Mouse (Mus musculus): ENCODE data around the gene Birc2. TPM values are rescaled to one million over a fixed set of nuclear protein-coding genes. Genes with fewer than 3 reads are reported as not detected.
A peak's percentile ranks its signal among the peaks of the same experiment; 100 is the strongest.
"Not testable (repeated sequence)": the region's sequence is repeated elsewhere in the genome, so short reads cannot be mapped to it uniquely, and the experiment has no call there.

Birc2 gene
- polyA plus RNA-seq, 1 experiment, result 33.6 TPM

GRCm38 (mm10) chr9:7871316-7872043, 34.6 kb upstream of the Birc2 start:
- Histone ChIP-seq H3K27ac (ENCODE audit: control insufficient read depth, insufficient read depth, low read depth, low read length) (no peak overlapping the region), H3K27me3 (ENCODE audit: control insufficient read depth, insufficient read depth, low read length) (no peaks in the 10 kb centered on the region), H3K4me1 (ENCODE audit: control insufficient read depth, insufficient read depth, low read length) (peaks cover 8% of the 10 kb centered on the region), H3K4me3 (ENCODE audit: control insufficient read depth, low read depth, low read length) (no peak overlapping the region), H3K36me3 (ENCODE audit: control insufficient read depth, insufficient read depth, low read length) (no peaks in the 10 kb centered on the region)
- TF ChIP-seq POLR2A (IDR thresholded peaks at IDR 0.05; ENCODE audit: control insufficient read depth, low read depth, low read length) (no peak), CTCF (IDR thresholded peaks at IDR 0.05; ENCODE audit: control insufficient read depth, insufficient read depth, insufficient replicate concordance, low read depth, low read length) (no peak)

- H3K36me3 ChIP-seq (ENCODE audit: control insufficient read depth, insufficient read depth, low read length), result no peaks in the 10 kb centered on the region
- H3K27me3 ChIP-seq (ENCODE audit: control insufficient read depth, insufficient read depth, low read length), result no peaks in the 10 kb centered on the region
- no peak overlapping the region for H3K4me3 ChIP-seq (ENCODE audit: control insufficient read depth, low read depth, low read length)
- TF ChIP-seq CTCF (IDR thresholded peaks at IDR 0.05; ENCODE audit: control insufficient read depth, insufficient read depth, insufficient replicate concordance, low read depth, low read length) (no peak), POLR2A (IDR thresholded peaks at IDR 0.05; ENCODE audit: control insufficient read depth, low read depth, low read length) (no peak)
- no peak overlapping the region for H3K27ac ChIP-seq (ENCODE audit: control insufficient read depth, insufficient read depth, low read depth, low read length)
- peaks cover 8% of the 10 kb centered on the region for H3K4me1 ChIP-seq (ENCODE audit: control insufficient read depth, insufficient read depth, low read length)
Measured at GRCm38 (mm10) chr9:7870556-7871315, 33.9 kb upstream of the Birc2 start.

- H3K27me3 ChIP-seq (ENCODE audit: control insufficient read depth, insufficient read depth, low read length), result no peaks in the 10 kb centered on the region
Measured at GRCm38 (mm10) chr9:7868838-7869491, 32.1 kb upstream of the Birc2 start.

GRCm38 (mm10) chr9:7867981-7868380, 31.1 kb upstream of the Birc2 start:
- TF ChIP-seq CTCF (IDR thresholded peaks at IDR 0.05; ENCODE audit: control insufficient read depth, insufficient read depth, insufficient replicate concordance, low read depth, low read length) (no peak), POLR2A (IDR thresholded peaks at IDR 0.05; ENCODE audit: control insufficient read depth, low read depth, low read length) (no peak)
- no peaks in the 10 kb centered on the region for H3K36me3 ChIP-seq (ENCODE audit: control insufficient read depth, insufficient read depth, low read length)
- no peaks in the 10 kb centered on the region for H3K27me3 ChIP-seq (ENCODE audit: control insufficient read depth, insufficient read depth, low read length)
- no peak overlapping the region for H3K4me3 ChIP-seq (ENCODE audit: control insufficient read depth, low read depth, low read length)
- H3K4me1 ChIP-seq (ENCODE audit: control insufficient read depth, insufficient read depth, low read length), result peaks cover 8% of the 10 kb centered on the region
- peak overlapping the region; percentile 7; the same call in 1 of the 2 replicates for H3K27ac ChIP-seq (ENCODE audit: control insufficient read depth, insufficient read depth, low read depth, low read length)

More at GRCm38 (mm10) chr9:7868838-7869491, 32.1 kb upstream of the Birc2 start:
- H3K27ac ChIP-seq (ENCODE audit: control insufficient read depth, insufficient read depth, low read depth, low read length), result peak overlapping the region; percentile 12; the same call in 1 of the 2 replicates
- no peak for TF ChIP-seq POLR2A (IDR thresholded peaks at IDR 0.05; ENCODE audit: control insufficient read depth, low read depth, low read length)
- TF ChIP-seq CTCF (IDR thresholded peaks at IDR 0.05; ENCODE audit: control insufficient read depth, insufficient read depth, insufficient replicate concordance, low read depth, low read length), result no peak
- H3K4me1 ChIP-seq (ENCODE audit: control insufficient read depth, insufficient read depth, low read length), result peaks cover 8% of the 10 kb centered on the region
- no peaks in the 10 kb centered on the region for H3K36me3 ChIP-seq (ENCODE audit: control insufficient read depth, insufficient read depth, low read length)
- H3K4me3 ChIP-seq (ENCODE audit: control insufficient read depth, low read depth, low read length), result no peak overlapping the region

GRCm38 (mm10) chr9:7866981-7867380, 30.1 kb upstream of the Birc2 start:
- not testable (repeated sequence) for H3K27me3 ChIP-seq (ENCODE audit: control insufficient read depth, insufficient read depth, low read length); H3K27ac ChIP-seq (ENCODE audit: control insufficient read depth, insufficient read depth, low read depth, low read length); H3K4me3 ChIP-seq (ENCODE audit: control insufficient read depth, low read depth, low read length); H3K4me1 ChIP-seq (ENCODE audit: control insufficient read depth, insufficient read depth, low read length); H3K36me3 ChIP-seq (ENCODE audit: control insufficient read depth, insufficient read depth, low read length)

- Histone ChIP-seq H3K4me3 (ENCODE audit: control insufficient read depth, low read depth, low read length) (no peak overlapping the region), H3K36me3 (ENCODE audit: control insufficient read depth, insufficient read depth, low read length) (no peaks in the 10 kb centered on the region), H3K27ac (ENCODE audit: control insufficient read depth, insufficient read depth, low read depth, low read length) (no peak overlapping the region), H3K27me3 (ENCODE audit: control insufficient read depth, insufficient read depth, low read length) (no peaks in the 10 kb centered on the region), H3K4me1 (ENCODE audit: control insufficient read depth, insufficient read depth, low read length) (no peaks in the 10 kb centered on the region)
- no peak for TF ChIP-seq POLR2A (IDR thresholded peaks at IDR 0.05; ENCODE audit: control insufficient read depth, low read depth, low read length)
- TF ChIP-seq CTCF (IDR thresholded peaks at IDR 0.05; ENCODE audit: control insufficient read depth, insufficient read depth, insufficient replicate concordance, low read depth, low read length), result no peak
Measured at GRCm38 (mm10) chr9:7860976-7861375, 24.1 kb upstream of the Birc2 start.

- TF ChIP-seq POLR2A (IDR thresholded peaks at IDR 0.05; ENCODE audit: control insufficient read depth, low read depth, low read length) (no peak), CTCF (IDR thresholded peaks at IDR 0.05; ENCODE audit: control insufficient read depth, insufficient read depth, insufficient replicate concordance, low read depth, low read length) (no peak)
- Histone ChIP-seq H3K27me3 (ENCODE audit: control insufficient read depth, insufficient read depth, low read length) (no peaks in the 10 kb centered on the region), H3K36me3 (ENCODE audit: control insufficient read depth, insufficient read depth, low read length) (no peaks in the 10 kb centered on the region), H3K27ac (ENCODE audit: control insufficient read depth, insufficient read depth, low read depth, low read length) (no peak overlapping the region), H3K4me3 (ENCODE audit: control insufficient read depth, low read depth, low read length) (no peak overlapping the region), H3K4me1 (ENCODE audit: control insufficient read depth, insufficient read depth, low read length) (no peaks in the 10 kb centered on the region)
Measured at GRCm38 (mm10) chr9:7855912-7856311, 19.0 kb upstream of the Birc2 start.
